Mouse (Mus musculus): ENCODE measurements around the gene Ubxn10.

DNA sequence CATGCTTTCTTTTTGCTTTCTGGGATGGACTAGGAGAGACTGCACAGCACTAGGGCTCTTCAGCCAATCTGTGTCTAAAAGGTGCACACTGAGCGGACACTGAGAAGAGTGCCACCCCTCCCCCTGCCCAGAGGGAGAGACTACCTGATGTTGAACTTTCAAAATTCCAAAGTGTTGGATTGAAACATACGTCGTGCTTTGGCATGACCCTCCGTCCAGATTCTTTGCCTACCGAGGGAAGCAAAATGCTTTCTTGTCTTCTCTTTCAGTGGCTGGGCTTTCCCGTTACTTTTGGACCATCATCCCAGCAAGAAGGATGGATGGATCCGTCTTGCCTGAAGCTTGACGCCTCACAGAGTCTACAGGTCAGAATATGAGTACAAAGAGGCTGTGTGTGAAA lies 35.9 kb downstream of the Ubxn10 start:
- TF ChIP-seq CTCF (IDR thresholded peaks at IDR 0.05; ENCODE audit: control insufficient read depth, insufficient read depth, insufficient read length) (no peak), USF1 (IDR thresholded peaks at IDR 0.05; ENCODE audit: low read depth) (no peak)

All from C2C12 (cell line).